Mouse (Mus musculus): Measurements from ENCODE around the gene Mab21l3.

DNA sequence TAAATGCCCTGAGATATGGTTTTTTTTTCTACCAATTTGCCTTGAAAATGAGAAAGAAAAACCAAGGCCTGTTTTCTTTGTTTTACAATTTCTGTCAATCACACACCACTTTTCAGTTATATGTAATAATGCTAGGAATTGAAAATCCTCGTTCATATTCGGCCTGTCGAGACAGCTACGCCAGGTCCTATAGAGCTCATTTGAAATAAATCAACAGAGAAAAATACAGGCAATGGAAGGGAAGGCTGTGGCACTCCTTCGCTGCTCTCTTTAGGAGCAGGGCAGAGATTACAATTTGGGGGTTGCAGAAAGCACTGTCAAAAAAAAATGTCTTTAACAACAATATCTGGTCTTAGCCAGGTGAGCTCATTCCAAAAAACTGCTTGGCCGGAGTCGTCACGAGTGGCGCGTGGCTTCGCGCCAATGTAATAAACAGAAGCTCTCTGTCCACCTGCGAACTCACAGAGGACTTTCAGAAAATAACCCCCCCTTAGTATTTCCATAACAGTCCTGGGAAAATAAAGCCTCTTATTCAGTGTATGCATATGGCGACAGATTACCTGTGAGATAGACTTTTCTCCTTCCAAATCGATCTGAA is 48.7 kb upstream of the Mab21l3 start:
- TF ChIP-seq CTCF (IDR thresholded peaks at IDR 0.05), result no peak
- no peak for TF ChIP-seq EP300 (IDR thresholded peaks at IDR 0.05)

Data from lung, postnatal 0 days (tissue).